Mouse (Mus musculus): ENCODE data around the gene Slc25a36. TPM values are rescaled to one million over a fixed set of nuclear protein-coding genes. Genes with fewer than 3 reads are reported as not detected.

The Slc25a36 gene
- polyA plus RNA-seq, 1 experiment, result 59.7 TPM

DNA sequence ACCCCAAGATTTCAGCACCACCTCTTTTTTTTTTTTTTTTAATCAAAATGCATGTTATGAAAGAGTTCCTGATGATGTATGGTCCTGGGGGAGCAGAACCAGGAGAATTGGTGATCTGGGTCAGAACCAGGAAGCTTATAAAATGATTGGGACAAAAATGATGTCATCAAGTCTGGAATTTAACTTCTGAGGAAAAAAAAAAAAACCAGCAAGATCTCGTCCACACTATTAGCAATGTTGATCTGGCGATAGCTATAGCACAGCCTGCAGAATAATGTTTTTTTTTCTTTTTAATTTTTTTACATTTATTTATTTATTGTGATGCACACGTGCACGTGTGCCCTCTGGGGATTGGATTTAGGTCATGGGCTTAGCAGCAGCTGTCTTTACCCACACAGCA is 64.7 kb downstream of the Slc25a36 start:
- DNase-seq (ENCODE audit: low spot score), result no peak

- DNase-seq (ENCODE audit: low spot score), result no peak
Observed at GRCm38 (mm10) chr9:97041633-97042032, 69.3 kb downstream of the Slc25a36 start.

DNA sequence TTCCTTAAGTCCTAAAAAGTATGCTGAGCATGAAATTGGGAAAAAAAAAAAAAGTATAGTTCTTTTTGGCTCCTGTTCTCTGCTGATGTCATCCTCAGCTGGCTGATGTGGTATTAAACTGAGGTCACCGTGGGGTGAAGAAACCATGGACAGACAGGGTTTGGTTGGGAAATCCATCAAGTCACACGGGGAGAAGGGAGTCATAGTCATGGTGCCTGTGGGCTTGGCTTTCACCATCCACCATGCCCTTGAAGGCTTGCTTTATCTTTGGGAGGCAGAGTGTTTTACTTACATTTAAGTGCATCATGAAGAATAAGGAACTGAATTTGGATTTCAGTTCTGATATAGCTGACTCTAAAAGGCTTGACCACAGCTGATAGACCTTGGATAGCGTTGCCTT is 72.9 kb downstream of the Slc25a36 start:
- no peak for DNase-seq (ENCODE audit: low spot score)

- DNase-seq (ENCODE audit: low spot score), result no peak
Observed at GRCm38 (mm10) chr9:97036656-97037055, 74.3 kb downstream of the Slc25a36 start.

GRCm38 (mm10) chr9:97027361-97027760 is 83.6 kb downstream of the Slc25a36 start:
- DNase-seq (ENCODE audit: low spot score), result no peak

DNA sequence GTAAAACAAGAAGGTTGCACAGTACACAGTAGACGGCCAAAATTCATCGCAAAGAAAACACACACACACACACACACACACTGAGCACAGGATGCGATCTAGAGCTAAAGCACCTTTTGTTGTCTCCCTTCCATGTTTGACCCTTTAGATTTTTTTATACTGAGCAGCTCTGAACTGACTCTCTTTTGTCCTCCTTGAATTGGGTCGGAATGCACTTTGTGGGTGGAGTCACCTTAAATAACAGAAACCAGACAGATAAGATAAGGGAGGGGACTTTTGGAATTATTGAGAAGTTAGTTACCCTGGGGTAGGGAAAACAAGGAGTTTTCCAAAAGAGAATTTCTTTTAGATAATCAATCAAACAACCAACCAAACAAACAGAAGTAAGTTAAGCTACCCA is 85.0 kb downstream of the Slc25a36 start:
- no peak for DNase-seq (ENCODE audit: low spot score)

Other genes with a start within 250 kb of the Slc25a36 start
- gene Pxylp1, start 218.5 kb downstream of the Slc25a36 start, polyA plus RNA-seq (2012; rRNA removed), result 6.6 and 7.6 TPM in 2 replicates
- gene Spsb4, start 92.3 kb downstream of the Slc25a36 start, polyA plus RNA-seq (2012; rRNA removed), result 0.41 and 0.60 TPM in 2 replicates